Mouse (Mus musculus) embryonic stem cell, embryonic (primary cell): ENCODE results near the gene Nsun5.

Source experiments
- CTCF ChIA-PET, 4 experiments: fragments of 300-600 bp in 2 of 4; fragments of 350-600 bp in 2 of 4; sonication (Branson Sonifier 250); formaldehyde crosslinking; loops; one replicate each; lab custom pipeline; 2022; ENCODE audit warnings: inconsistent platforms in 2 of 4; lab: Charles Lee
- POLR2A ChIA-PET, 4 experiments: fragments of 300-600 bp in 2 of 4; fragments of 350-600 bp in 2 of 4; sonication (Branson Sonifier 250); formaldehyde crosslinking; loops; one replicate each; lab custom pipeline; 2022; ENCODE audit warnings: antibody characterized with exemption in 4 of 4, inconsistent platforms in 1 of 4; lab: Charles Lee

Nsun5 gene

GRCm38 (mm10) chr5:135399382-135399781 is 29.6 kb downstream of the Nsun5 start:
- CTCF ChIA-PET, result interaction anchor here in 1 of 4 experiments (1.9 kb wide), 1 partner anchor 231 kb away, joined by 4 read pairs; no protein-coding TSS in a partner anchor

GRCm38 (mm10) chr5:135400244-135400643 is 30.5 kb downstream of the Nsun5 start:
- ChIA-PET POLR2A (interaction anchor here in 1 of 4 experiments (1.0 to 1.3 kb wide), 3 partner anchors 13 to 56 kb away, joined by 3 read pairs; no protein-coding TSS in a partner anchor), CTCF (interaction anchor here (0.5 to 1.9 kb wide), 18 partner anchors 12 to 364 kb away, joined by 3 to 12 read pairs (median 4); no protein-coding TSS in a partner anchor)

More at GRCm38 (mm10) chr5:135399382-135399781, 29.6 kb downstream of the Nsun5 start:
- POLR2A ChIA-PET, result interaction anchor here in 1 of 4 experiments (1.3 kb wide), 1 partner anchor 14 kb away, joined by 3 read pairs; no protein-coding TSS in a partner anchor

DNA sequence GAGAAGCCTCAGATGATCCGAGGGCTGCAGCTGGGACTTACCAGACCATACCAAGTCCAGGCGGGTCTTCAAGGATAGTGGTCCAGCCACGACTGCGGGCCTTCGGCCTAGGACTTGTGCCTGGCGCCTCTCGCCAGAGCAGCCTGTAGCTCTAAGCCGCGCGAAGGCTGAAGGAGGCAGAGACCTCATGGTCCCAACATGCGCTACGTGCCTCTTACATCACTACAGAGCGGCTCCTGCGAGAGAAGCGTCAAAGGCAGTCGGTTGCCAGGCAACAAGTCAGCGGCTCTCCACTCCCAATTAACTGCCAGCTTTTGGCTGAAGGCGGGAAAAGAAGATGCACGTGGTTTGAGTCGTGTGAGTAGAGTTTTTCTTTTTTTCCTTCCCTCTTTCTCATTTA is 34.9 kb downstream of the Nsun5 start:
- ChIA-PET POLR2A (interaction anchor here (0.6 to 1.8 kb wide), 15 partner anchors 9 to 1978 kb away, joined by 3 to 5 read pairs (median 3); partner anchors contain the start of genes Mdh2 (in 2 of the 4) and Styxl1 (in 2 of the 4)), CTCF (interaction anchor here (0.6 to 1.5 kb wide), 9 partner anchors 9 to 733 kb away, joined by 3 to 4 read pairs (median 3); no protein-coding TSS in a partner anchor)

GRCm38 (mm10) chr5:135405437-135405836 is 35.7 kb downstream of the Nsun5 start:
- ChIA-PET POLR2A (interaction anchor here in 3 of 4 experiments (0.6 to 1.7 kb wide), 4 partner anchors 9 to 373 kb away, joined by 3 read pairs; partner anchors contain the start of genes Mdh2 (in 1 of the 3) and Styxl1 (in 1 of the 3)), CTCF (interaction anchor here in 1 of 4 experiments (0.6 to 1.5 kb wide), 2 partner anchors 10 to 211 kb away, joined by 3 read pairs; no protein-coding TSS in a partner anchor)

DNA sequence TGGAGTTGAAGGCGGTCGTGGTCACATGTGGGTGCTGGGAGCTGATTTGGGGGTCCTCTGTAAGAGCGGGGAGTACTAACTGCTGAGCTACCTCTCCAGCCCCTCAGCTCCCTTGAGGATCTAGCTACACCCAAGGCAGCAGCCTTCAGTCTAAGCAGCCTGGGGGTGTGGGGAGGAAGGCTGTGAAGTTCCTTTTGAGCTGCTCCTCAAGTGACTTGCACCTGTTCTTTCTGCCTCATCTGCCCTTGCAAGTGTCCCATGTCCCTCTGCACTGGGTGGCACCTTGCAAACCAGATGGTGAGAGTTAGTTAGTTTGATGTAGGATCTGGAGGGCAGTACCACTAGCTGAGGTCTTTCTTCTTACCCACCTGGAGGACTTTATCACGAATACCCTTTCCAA is 38.4 kb downstream of the Nsun5 start:
- ChIA-PET CTCF (interaction anchor here in 2 of 4 experiments (0.6 to 0.7 kb wide), 2 partner anchors 106 to 1489 kb away, joined by 3 to 5 read pairs; no protein-coding TSS in a partner anchor), POLR2A (interaction anchor here in 1 of 4 experiments (0.6 kb wide), 1 partner anchor 370 kb away, joined by 3 read pairs; the partner anchor contains the start of genes Mdh2 and Styxl1)

GRCm38 (mm10) chr5:135410266-135410665 is 40.5 kb downstream of the Nsun5 start:
- CTCF ChIA-PET, result interaction anchor here in 2 of 4 experiments (0.6 to 1.3 kb wide), 3 partner anchors 19 to 445 kb away, joined by 3 read pairs; no protein-coding TSS in a partner anchor
- POLR2A ChIA-PET, result interaction anchor here in 2 of 4 experiments (0.7 to 1.9 kb wide), 5 partner anchors 13 to 147 kb away, joined by 3 to 5 read pairs (median 3); no protein-coding TSS in a partner anchor
